Mouse (Mus musculus) thymus, adult 2 months (tissue): ENCODE measurements around the gene Calcrl. TPM values are rescaled to one million over a fixed set of nuclear protein-coding genes. Genes with fewer than 3 reads are reported as not detected.

ENCODE experiments used
- DNase-seq: peaks from one replicate; pipeline ENCODE4 v3.0.0; 2021
- H3K27ac ChIP-seq: fragments of 200-500 bp; 2 replicates; pipeline ENCODE4 v1.5.1; 2012; ENCODE audit warnings: low read length, control low read depth; ENCODE audit not compliant: control insufficient read depth, insufficient read depth
- H3K27me3 ChIP-seq: fragments of 200-500 bp; 2 replicates; pipeline ENCODE4 v1.6.1; 2012; ENCODE audit warnings: mild to moderate bottlenecking, low read length, moderate library complexity, mixed read lengths; ENCODE audit not compliant: control insufficient read depth, insufficient read depth
- H3K36me3 ChIP-seq: fragments of 200-500 bp; 2 replicates; pipeline ENCODE4 v1.6.1; 2012; ENCODE audit warnings: mild to moderate bottlenecking, low read length, moderate library complexity; ENCODE audit not compliant: control insufficient read depth, insufficient read depth
- H3K4me1 ChIP-seq: fragments of 200-500 bp; replicated peaks from 2 replicates; pipeline ENCODE4 v1.6.1; 2012; ENCODE audit warnings: low read length; ENCODE audit not compliant: control insufficient read depth, insufficient read depth
- H3K4me3 ChIP-seq: fragments of 200-500 bp; 2 replicates; pipeline ENCODE4 v1.5.1; 2012; ENCODE audit warnings: mild to moderate bottlenecking, low read length, control low read depth, moderate library complexity; ENCODE audit not compliant: control insufficient read depth, insufficient read depth
- CTCF ChIP-seq: fragments of 200-500 bp; IDR thresholded peaks from 2 replicates; pipeline ENCODE4 v1.5.1; 2012; ENCODE audit warnings: mild to moderate bottlenecking, control low read depth, low read length, moderate library complexity, borderline replicate concordance; ENCODE audit not compliant: control insufficient read depth, poor library complexity, insufficient read depth; ENCODE audit errors: extremely low read depth
- POLR2A ChIP-seq: fragments of 200-500 bp; IDR thresholded peaks from 2 replicates; pipeline ENCODE4 v1.6.1; 2012; ENCODE audit warnings: mild to moderate bottlenecking, low read length, control low read depth, moderate library complexity; ENCODE audit not compliant: control insufficient read depth, poor library complexity, insufficient read depth; ENCODE audit errors: extremely low read depth
- WGBS: fragments of 180-500 bp; shearing (Covaris S2); methylation state at CpG from one replicate; pipeline ENCODE4 v1.1.7; 2018; 5-methylcytosine and 5-hydroxymethylcytosine counted together
- polyA plus RNA-seq: library from polyadenylated mRNA; depleted of rRNA; stranded (reverse); fragments of >200 nt; gene quantifications from 2 replicates; pipeline ENCODE4 v1.2.3, GENCODE M21; 2012; rRNA removed

Calcrl gene
- 7.5 and 8.7 TPM in 2 replicates for polyA plus RNA-seq

DNA sequence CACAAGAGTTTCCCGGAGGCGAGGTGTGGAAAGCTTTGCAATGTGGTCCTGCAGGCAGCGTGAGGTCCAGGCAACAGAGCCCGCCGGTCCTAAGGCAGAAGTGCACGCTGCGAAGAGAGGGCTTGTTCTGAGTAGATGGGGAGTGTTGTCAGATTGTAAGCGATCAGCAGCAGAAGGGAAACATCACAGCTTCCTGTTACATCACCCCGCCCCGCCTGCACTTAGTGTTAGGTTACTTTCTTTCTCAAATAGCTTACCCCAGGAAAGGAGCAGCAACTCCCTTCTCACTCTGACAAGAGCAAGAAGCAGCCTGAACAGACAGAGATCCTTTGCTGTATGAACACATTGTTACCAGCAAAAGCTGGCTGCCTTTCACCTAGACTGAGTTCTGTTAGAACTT, at the start of gene Calcrl:
Calcrl (minus strand) TSS at position 274 of the 400 bp plus-strand sequence.
- no peaks in the 10 kb centered on the region for H3K36me3 ChIP-seq
- no peaks in the 10 kb centered on the region for H3K27me3 ChIP-seq
- under 1% methylated on average over 10 of the region's 10 CpGs for WGBS
- 0 out of 2 replicates have a peak, but pooled peaks cover 2% of the 10 kb centered on the region for H3K4me1 ChIP-seq
- peak within 1 kb of the TSS; percentile 89 for H3K27ac ChIP-seq
- peak within 1 kb of the TSS; percentile 61 for H3K4me3 ChIP-seq
- DNase-seq = peak; percentile 85
- TF ChIP-seq CTCF = no peak
- TF ChIP-seq POLR2A = peak; percentile 79

GRCm38 (mm10) chr2:84474651-84475050, 49.4 kb upstream of the Calcrl start:
- Histone ChIP-seq H3K36me3 (no peaks in the 10 kb centered on the region), H3K27me3 (no peaks in the 10 kb centered on the region), H3K4me1 (peaks cover 4% of the 10 kb centered on the region), H3K27ac (no peak overlapping the region), H3K4me3 (no peak overlapping the region)
- no peak for TF ChIP-seq CTCF
- no peak for TF ChIP-seq POLR2A
- DNase-seq = no peak
- 65% methylated on average over 6 of the region's 6 CpGs for WGBS

DNA sequence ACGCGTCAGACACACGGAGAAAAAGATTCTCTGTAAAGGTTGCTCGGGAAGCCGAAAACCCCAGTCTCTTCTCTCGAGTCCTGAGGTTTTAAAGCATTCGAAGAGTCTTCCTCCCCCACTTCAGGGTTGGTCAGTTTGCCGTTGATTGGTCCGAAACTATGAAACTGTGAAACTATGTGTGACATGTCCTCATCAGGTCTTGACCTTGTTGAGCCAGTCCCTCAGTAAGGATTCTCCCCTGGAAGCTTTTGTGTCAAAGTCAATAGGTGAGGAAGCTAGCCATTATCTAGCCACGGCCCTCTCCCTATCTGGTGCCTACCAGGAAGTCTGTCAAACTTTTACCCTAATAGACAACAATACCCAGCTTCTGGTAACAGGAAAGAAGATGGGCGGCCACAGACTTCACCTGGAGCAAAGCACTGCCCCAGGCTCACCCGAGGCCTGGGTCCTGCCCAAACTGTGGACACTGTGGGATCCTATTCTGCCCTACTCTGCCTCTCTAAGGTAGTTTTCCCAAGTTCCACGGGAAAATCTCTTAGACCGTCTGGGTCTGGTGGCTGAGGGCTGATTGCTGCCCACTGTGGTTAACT, 48.8 kb upstream of the Calcrl start:
- H3K36me3 ChIP-seq = no peaks in the 10 kb centered on the region
- H3K4me1 ChIP-seq = peaks cover 4% of the 10 kb centered on the region
- H3K27ac ChIP-seq = no peak overlapping the region
- H3K27me3 ChIP-seq = no peaks in the 10 kb centered on the region
- no peak for DNase-seq
- no peak overlapping the region for H3K4me3 ChIP-seq
- TF ChIP-seq CTCF (no peak), POLR2A (no peak)
- 91% methylated on average over 14 of the region's 14 CpGs for WGBS

GRCm38 (mm10) chr2:84467391-84467790, 42.2 kb upstream of the Calcrl start:
- 80% methylated on average over 4 of the region's 4 CpGs for WGBS

DNA sequence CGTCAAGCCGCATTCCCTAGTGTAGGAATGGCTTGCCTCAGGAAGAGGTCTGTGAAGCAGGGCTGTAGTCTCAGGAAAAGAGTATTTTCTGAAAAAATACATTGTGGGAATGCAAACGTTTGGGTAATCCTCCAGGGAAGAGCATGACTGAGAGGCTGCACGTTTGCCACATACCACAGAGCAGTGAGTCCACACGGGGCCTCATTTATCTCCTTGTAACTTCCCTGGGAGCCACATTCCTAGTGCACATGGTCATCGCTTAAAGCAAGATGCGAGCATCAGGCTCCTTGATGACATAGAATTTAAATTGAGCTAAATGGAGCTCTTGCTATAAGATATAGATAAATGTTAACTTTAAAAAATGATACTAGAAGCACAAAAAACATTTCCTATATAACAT, 39.7 kb upstream of the Calcrl start:
- no peak overlapping the region for H3K27ac ChIP-seq
- no peak for DNase-seq
- H3K4me3 ChIP-seq = no peak overlapping the region
- H3K4me1 ChIP-seq = no peaks in the 10 kb centered on the region
- WGBS = 88% methylated on average over 7 of the region's 7 CpGs
- TF ChIP-seq CTCF (no peak), POLR2A (no peak)
- H3K27me3 ChIP-seq = no peaks in the 10 kb centered on the region
- H3K36me3 ChIP-seq = no peaks in the 10 kb centered on the region

More at GRCm38 (mm10) chr2:84467391-84467790, 42.2 kb upstream of the Calcrl start:
- no peak overlapping the region for H3K4me3 ChIP-seq
- H3K4me1 ChIP-seq = no peaks in the 10 kb centered on the region
- no peaks in the 10 kb centered on the region for H3K27me3 ChIP-seq
- H3K36me3 ChIP-seq = no peaks in the 10 kb centered on the region
- no peak for DNase-seq
- no peak for TF ChIP-seq CTCF
- TF ChIP-seq POLR2A = no peak
- H3K27ac ChIP-seq = no peak overlapping the region

DNA sequence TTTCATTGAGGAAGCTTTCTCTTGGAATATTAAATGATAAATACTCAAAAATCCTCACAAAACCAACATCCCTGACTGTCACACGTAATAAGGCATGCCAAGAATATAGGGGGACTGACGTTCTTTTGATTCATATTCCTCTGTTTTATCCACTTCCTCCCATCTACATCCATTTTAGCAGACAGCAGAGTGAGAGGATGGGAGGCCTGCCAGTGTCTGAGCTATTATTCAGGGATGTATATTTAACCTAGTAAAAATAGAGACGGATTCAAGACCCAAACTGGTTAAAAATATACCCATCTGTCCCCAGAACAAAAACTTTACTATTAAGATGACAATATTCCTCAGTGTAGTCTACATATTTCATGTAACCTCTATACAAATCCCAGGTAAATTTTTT, 37.2 kb upstream of the Calcrl start:
- Histone ChIP-seq H3K36me3 (no peaks in the 10 kb centered on the region), H3K27me3 (no peaks in the 10 kb centered on the region), H3K4me1 (no peaks in the 10 kb centered on the region), H3K27ac (no peak overlapping the region), H3K4me3 (no peak overlapping the region)
- DNase-seq = no peak
- WGBS = 98% methylated on average over 3 of the region's 3 CpGs
- no peak for TF ChIP-seq POLR2A
- TF ChIP-seq CTCF = no peak
